Mouse (Mus musculus): ENCODE measurements at regions not wholly inside any gene's neighbourhood (a gene's known extent, or its start where the extent isn't known, plus 50 kb on each side); places are given as distances from the start of the nearest gene placed in this dataset.

- TF ChIP-seq CTCF (IDR thresholded peaks at IDR 0.05; ENCODE audit: extremely low read depth, insufficient read depth, insufficient read length, insufficient replicate concordance) = no peak
- TF ChIP-seq POLR2A (IDR thresholded peaks at IDR 0.05; ENCODE audit: low read depth, low read length) = no peak
Measured at GRCm38 (mm10) chr3:18479557-18479956, 531.3 kb downstream of the Cypt12 start.

Measured in spleen, adult 2 months (tissue).